Mouse (Mus musculus) liver, adult 2 months (tissue): ENCODE measurements around the gene Plxna4.

Experiments used
- CTCF ChIP-seq: fragments of 200-500 bp; IDR thresholded peaks from 2 replicates; pipeline ENCODE4 v1.5.1; 2011; ENCODE audit warnings: low read depth, low read length, control low read depth
- POLR2A ChIP-seq: fragments of 200-500 bp; IDR thresholded peaks from 2 replicates; pipeline ENCODE4 v1.6.1; 2011; ENCODE audit warnings: low read length, control low read depth; ENCODE audit not compliant: insufficient read depth; ENCODE audit errors: extremely low read depth

DNA sequence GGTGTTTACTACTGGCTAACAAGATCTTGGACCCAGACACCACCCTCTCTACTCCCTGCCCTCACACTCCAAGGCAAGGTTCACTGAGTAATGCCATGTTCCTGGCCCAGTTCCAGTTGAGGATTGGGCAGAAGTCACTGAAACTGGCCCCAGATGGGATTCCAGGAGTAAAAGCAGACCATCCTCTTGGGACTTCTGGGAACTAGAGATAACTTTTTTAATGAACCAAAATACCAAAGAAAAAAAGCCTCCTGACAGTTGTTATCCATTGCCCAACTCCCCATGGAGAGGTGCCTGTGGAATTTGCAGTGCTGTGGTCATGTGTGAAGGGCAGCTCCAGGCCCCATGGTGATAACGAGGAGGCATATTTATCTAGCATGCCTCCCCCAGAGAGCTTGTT is 199.7 kb downstream of the Plxna4 start:
- no peak for TF ChIP-seq CTCF
- TF ChIP-seq POLR2A = no peak
